Comparison of ENCODE assay signal across 8 mouse cellular contexts in genomic region chr14:27413961-27414360, GRCm38 (mm10). TPM values are rescaled to one million over a fixed set of nuclear protein-coding genes. Genes with fewer than 3 reads are reported as not detected.
DNase-seq lines count a peak whose midpoint lies in the region; ATAC-seq lines count a peak whose summit lies in the region.

No protein-coding gene starts in this region.

- H3K4me1 ChIP-seq in midbrain, embryonic 10.5 days: no peaks in the 10 kb centered on the region

- no peaks in the 10 kb centered on the region for H3K36me3 ChIP-seq in midbrain, embryonic 10.5 days

- no peak overlapping the region for H3K4me3 ChIP-seq in midbrain, embryonic 10.5 days

- peak; percentile 80 for ATAC-seq in megakaryocyte, adult 5-6 weeks (ENCODE audit: poor library complexity, severe bottlenecking)

- 53% methylated on average over 4 of the region's 4 CpGs for WGBS in midbrain, embryonic 10.5 days

- no peaks in the 10 kb centered on the region; the same call in 1 of the 2 replicates for H3K9me3 ChIP-seq in midbrain, embryonic 10.5 days (replicated peaks)

- intact Hi-C loops in left cerebral cortex, postnatal 14 days (cut with DNase I): loop anchor here (2.0 to 10.0 kb wide), 2 partner anchors 227 to 309 kb away; no protein-coding TSS in a partner anchor
- intact Hi-C loops in left cerebral cortex, postnatal 4 days (cut with DNase I): loop anchor here (2.0 to 10.0 kb wide), 3 partner anchors 77 to 379 kb away; partner anchors contain the start of gene Il17rd

- H3K27ac ChIP-seq in midbrain, embryonic 10.5 days (replicated peaks): no peak overlapping the region

- DNase-seq in cerebellum, adult 9-10 months: peak; percentile 69
- DNase-seq in cerebellum, adult 11-12 months: no peak
- peak; percentile 38 to 55 for DNase-seq in left cerebral cortex, postnatal 14 days (ENCODE audit: low spot score in 2 of 2)
- no peak for DNase-seq in left cerebral cortex, postnatal 4 days
- peak; percentile 73 for DNase-seq in brain, adult 2 months (ENCODE audit: low read depth, low spot score)
- DNase-seq in ovary, adult 18-20 months (ENCODE audit: low spot score): no peak
- no peak for DNase-seq in midbrain, embryonic 10.5 days (ENCODE audit: low spot score)

- no peaks in the 10 kb centered on the region for H3K27me3 ChIP-seq in midbrain, embryonic 10.5 days (ENCODE audit: low read depth, poor library complexity, severe bottlenecking)

RNA-seq across cellular contexts. Expression of gene Fam208a, which starts 14.7 kb away (rescaled TPM):
- 10 to 100 TPM; 26.0 to 27.7 TPM for total RNA-seq in left cerebral cortex, postnatal 14 days (2021)
- total RNA-seq in left cerebral cortex, postnatal 4 days (2021): 10 to 100 TPM; 34.9 to 42.4 TPM
- total RNA-seq in megakaryocyte, adult 5-6 weeks (2015): 32.4 and 38.2 TPM in 2 replicates
- total RNA-seq in megakaryocyte, adult 5-6 weeks (2017): 33.6 and 39.4 TPM in 2 replicates
- 12.1 and 12.9 TPM in 2 replicates for polyA plus RNA-seq in midbrain, embryonic 10.5 days (2016; fragmentation: Nextera tagmentation; extraction: Ambion mirVana)

Comparison
In these comparisons a context has a peak if more than half of its experiments do, and no peak if none do; other contexts are left out.
1. DNase-seq: peak in cerebellum, adult 9-10 months (single experiment), left cerebral cortex, postnatal 14 days (2 of 2) and brain, adult 2 months (single experiment); none in cerebellum, adult 11-12 months (single experiment), left cerebral cortex, postnatal 4 days (single experiment), ovary, adult 18-20 months (single experiment) and midbrain, embryonic 10.5 days (single experiment).